Comparison of ENCODE assay signal across 26 mouse cellular contexts in the genomic region with DNA sequence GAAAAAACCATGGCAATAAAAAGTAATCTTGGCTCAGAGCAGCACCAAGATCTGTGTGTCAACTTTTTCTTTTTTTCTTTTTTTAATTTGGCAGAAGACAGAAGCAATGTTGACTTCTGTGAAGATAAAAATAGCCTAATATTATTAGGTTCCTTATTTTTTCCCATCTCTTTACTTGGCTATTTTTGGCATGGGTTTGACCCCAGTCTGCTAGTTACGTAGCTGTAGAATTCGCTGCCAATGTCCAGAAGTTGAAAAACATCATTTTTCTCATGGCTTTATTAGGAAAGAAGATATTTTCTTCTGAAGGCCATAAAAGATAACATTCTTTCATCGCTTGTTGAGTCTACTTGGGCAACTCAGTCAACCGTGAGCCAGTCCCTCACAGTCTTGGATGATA.
"Had no signal": no experiment of that assay in that cellular context is flagged by ENCODE, and none has a peak within 500 bp of the region (broad histone marks: within the 10 kb centered on the region; RNA-seq: fewer than 3 reads in every experiment).

No protein-coding gene starts in this region.

- H3K4me2 ChIP-seq: intestine, embryonic 15.5 days; kidney, embryonic 15.5 days; limb, embryonic 12.5 days; limb, embryonic 15.5 days; liver, embryonic 11.5 days; midbrain, embryonic 13.5 days; neural tube, embryonic 13.5 days had no signal

- H3K27me3 ChIP-seq: intestine, embryonic 15.5 days; kidney, embryonic 15.5 days; limb, embryonic 12.5 days; limb, embryonic 15.5 days; megakaryocyte, embryonic 14.5 days; midbrain, embryonic 13.5 days; neural tube, embryonic 13.5 days had no signal

- H3K9ac ChIP-seq: intestine, embryonic 15.5 days; kidney, embryonic 15.5 days; limb, embryonic 12.5 days; limb, embryonic 15.5 days; liver, embryonic 14.5 days; liver, postnatal 0 days; midbrain, embryonic 13.5 days; neural tube, embryonic 13.5 days had no signal

- DNase-seq: kidney, adult 11 months; kidney, adult 8-10 months; kidney, postnatal 10 days; kidney, postnatal 36 days; layer of hippocampus, postnatal 36 days; left cerebral cortex, postnatal 4 days; liver, postnatal 0 days; retina, postnatal 1 day; right cerebral cortex, postnatal 25 days; thymus, adult 2 months; thymus, postnatal 14 days; thymus, postnatal 4 days had no signal

- H3K9me3 ChIP-seq: intestine, embryonic 15.5 days; kidney, embryonic 15.5 days; limb, embryonic 12.5 days; limb, embryonic 15.5 days; megakaryocyte, embryonic 14.5 days; midbrain, embryonic 10.5 days; midbrain, embryonic 13.5 days; neural tube, embryonic 13.5 days had no signal

- ATAC-seq: intestine, embryonic 15.5 days; liver, postnatal 0 days; midbrain, embryonic 13.5 days; midbrain, embryonic 16.5 days had no signal

- H3K36me3 ChIP-seq: intestine, embryonic 15.5 days; kidney, embryonic 15.5 days; limb, embryonic 12.5 days; limb, embryonic 15.5 days; midbrain, embryonic 10.5 days; midbrain, embryonic 13.5 days; neural tube, embryonic 13.5 days had no signal

- H3K27ac ChIP-seq: intestine, embryonic 15.5 days; kidney, embryonic 15.5 days; left cerebral cortex, adult 2 months; limb, embryonic 12.5 days; limb, embryonic 15.5 days; liver, embryonic 14.5 days; midbrain, embryonic 10.5 days; midbrain, embryonic 13.5 days; neural tube, embryonic 13.5 days; stomach, postnatal 0 days had no signal

- H3K4me3 ChIP-seq: intestine, embryonic 15.5 days; kidney, embryonic 15.5 days; left cerebral cortex, adult 2 months; limb, embryonic 12.5 days; limb, embryonic 15.5 days; megakaryocyte, embryonic 14.5 days; midbrain, embryonic 10.5 days; midbrain, embryonic 13.5 days; myocyte; neural tube, embryonic 13.5 days had no signal

- H3K4me1 ChIP-seq: intestine, embryonic 15.5 days; kidney, embryonic 15.5 days; limb, embryonic 12.5 days; limb, embryonic 15.5 days; megakaryocyte, embryonic 14.5 days; midbrain, embryonic 10.5 days; midbrain, embryonic 13.5 days; neural tube, embryonic 13.5 days had no signal
